Mouse (Mus musculus): ENCODE measurements around the gene Foxf1. TPM values are rescaled to one million over a fixed set of nuclear protein-coding genes. Genes with fewer than 3 reads are reported as not detected.

The Foxf1 gene
- polyA plus RNA-seq, 1 experiment from 2014 or later: 0.93 TPM

GRCm38 (mm10) chr8:121072406-121073130 is 11.6 kb upstream of the Foxf1 start:
- Histone ChIP-seq H3K36me3 (ENCODE audit: control insufficient read depth, insufficient read depth, low read length) (no peaks in the 10 kb centered on the region), H3K4me3 (ENCODE audit: low read length) (no peak overlapping the region), H3K27ac (ENCODE audit: low read depth, low read length) (no peak overlapping the region), H3K4me1 (ENCODE audit: control insufficient read depth, insufficient read depth, low read length) (no peaks in the 10 kb centered on the region), H3K27me3 (ENCODE audit: control insufficient read depth, insufficient read depth, low read length) (peaks cover 96% of the 10 kb centered on the region), H3K9me3 (ENCODE audit: control insufficient read depth, low read length) (no peaks in the 10 kb centered on the region), H3K9ac (ENCODE audit: low read depth, low read length) (no peak overlapping the region), H3K4me2 (replicated peaks; ENCODE audit: low read depth, low read length) (no peak overlapping the region)
- no peak for ATAC-seq (ENCODE audit: low FRiP score, low TSS enrichment)
- WGBS: 11% methylated on average over 11 of the region's 11 CpGs

- Histone ChIP-seq H3K4me3 (ENCODE audit: low read length) (no peak overlapping the region), H3K4me2 (replicated peaks; ENCODE audit: low read depth, low read length) (no peak overlapping the region), H3K9ac (ENCODE audit: low read depth, low read length) (no peak overlapping the region), H3K27ac (ENCODE audit: low read depth, low read length) (no peak overlapping the region), H3K4me1 (ENCODE audit: control insufficient read depth, insufficient read depth, low read length) (no peaks in the 10 kb centered on the region), H3K36me3 (ENCODE audit: control insufficient read depth, insufficient read depth, low read length) (no peaks in the 10 kb centered on the region), H3K9me3 (ENCODE audit: control insufficient read depth, low read length) (no peaks in the 10 kb centered on the region), H3K27me3 (ENCODE audit: control insufficient read depth, insufficient read depth, low read length) (peaks cover 98% of the 10 kb centered on the region)
- no peak for ATAC-seq (ENCODE audit: low FRiP score, low TSS enrichment)
- WGBS: under 1% methylated on average over 48 of the region's 48 CpGs
Observed at GRCm38 (mm10) chr8:121073174-121074107, 10.7 kb upstream of the Foxf1 start.

GRCm38 (mm10) chr8:121074108-121074847 is 9.9 kb upstream of the Foxf1 start:
- no peak for ATAC-seq (ENCODE audit: low FRiP score, low TSS enrichment)
- no peaks in the 10 kb centered on the region for H3K4me1 ChIP-seq (ENCODE audit: control insufficient read depth, insufficient read depth, low read length)
- H3K9me3 ChIP-seq (ENCODE audit: control insufficient read depth, low read length): no peaks in the 10 kb centered on the region
- H3K4me2 ChIP-seq (replicated peaks; ENCODE audit: low read depth, low read length): no peak overlapping the region
- peaks cover 98% of the 10 kb centered on the region for H3K27me3 ChIP-seq (ENCODE audit: control insufficient read depth, insufficient read depth, low read length)
- H3K4me3 ChIP-seq (ENCODE audit: low read length): no peak overlapping the region
- H3K9ac ChIP-seq (ENCODE audit: low read depth, low read length): no peak overlapping the region
- under 1% methylated on average over 15 of the region's 15 CpGs for WGBS
- H3K27ac ChIP-seq (ENCODE audit: low read depth, low read length): no peak overlapping the region
- H3K36me3 ChIP-seq (ENCODE audit: control insufficient read depth, insufficient read depth, low read length): no peaks in the 10 kb centered on the region

GRCm38 (mm10) chr8:121074848-121075145 is 9.4 kb upstream of the Foxf1 start:
- no peak overlapping the region for H3K4me3 ChIP-seq (ENCODE audit: low read length)
- H3K27me3 ChIP-seq (ENCODE audit: control insufficient read depth, insufficient read depth, low read length): peaks cover 98% of the 10 kb centered on the region
- H3K36me3 ChIP-seq (ENCODE audit: control insufficient read depth, insufficient read depth, low read length): no peaks in the 10 kb centered on the region
- no peak for ATAC-seq (ENCODE audit: low FRiP score, low TSS enrichment)
- H3K4me2 ChIP-seq (replicated peaks; ENCODE audit: low read depth, low read length): no peak overlapping the region
- WGBS: 0% methylated on average over 10 of the region's 10 CpGs
- no peak overlapping the region for H3K27ac ChIP-seq (ENCODE audit: low read depth, low read length)
- no peak overlapping the region for H3K9ac ChIP-seq (ENCODE audit: low read depth, low read length)
- no peaks in the 10 kb centered on the region for H3K9me3 ChIP-seq (ENCODE audit: control insufficient read depth, low read length)
- H3K4me1 ChIP-seq (ENCODE audit: control insufficient read depth, insufficient read depth, low read length): no peaks in the 10 kb centered on the region

- H3K27me3 ChIP-seq (ENCODE audit: control insufficient read depth, insufficient read depth, low read length): peaks cover 98% of the 10 kb centered on the region
- 2% methylated on average over 13 of the region's 13 CpGs for WGBS
Observed at GRCm38 (mm10) chr8:121075936-121076335, 8.2 kb upstream of the Foxf1 start.

GRCm38 (mm10) chr8:121076555-121076954 is 7.6 kb upstream of the Foxf1 start:
- peaks cover 98% of the 10 kb centered on the region for H3K27me3 ChIP-seq (ENCODE audit: control insufficient read depth, insufficient read depth, low read length)
- H3K4me3 ChIP-seq (ENCODE audit: low read length): no peak overlapping the region
- H3K27ac ChIP-seq (ENCODE audit: low read depth, low read length): no peak overlapping the region
- H3K4me1 ChIP-seq (ENCODE audit: control insufficient read depth, insufficient read depth, low read length): no peaks in the 10 kb centered on the region
- H3K9me3 ChIP-seq (ENCODE audit: control insufficient read depth, low read length): no peaks in the 10 kb centered on the region
- no peaks in the 10 kb centered on the region for H3K36me3 ChIP-seq (ENCODE audit: control insufficient read depth, insufficient read depth, low read length)
- WGBS: 3% methylated on average over 7 of the region's 7 CpGs
- H3K4me2 ChIP-seq (replicated peaks; ENCODE audit: low read depth, low read length): no peak overlapping the region
- ATAC-seq (ENCODE audit: low FRiP score, low TSS enrichment): no peak
- H3K9ac ChIP-seq (ENCODE audit: low read depth, low read length): no peak overlapping the region

More at GRCm38 (mm10) chr8:121075936-121076335, 8.2 kb upstream of the Foxf1 start:
- no peak for ATAC-seq (ENCODE audit: low FRiP score, low TSS enrichment)
- no peaks in the 10 kb centered on the region for H3K4me1 ChIP-seq (ENCODE audit: control insufficient read depth, insufficient read depth, low read length)
- H3K9ac ChIP-seq (ENCODE audit: low read depth, low read length): no peak overlapping the region
- H3K36me3 ChIP-seq (ENCODE audit: control insufficient read depth, insufficient read depth, low read length): no peaks in the 10 kb centered on the region
- no peak overlapping the region for H3K4me3 ChIP-seq (ENCODE audit: low read length)
- H3K4me2 ChIP-seq (replicated peaks; ENCODE audit: low read depth, low read length): no peak overlapping the region
- H3K9me3 ChIP-seq (ENCODE audit: control insufficient read depth, low read length): no peaks in the 10 kb centered on the region
- no peak overlapping the region for H3K27ac ChIP-seq (ENCODE audit: low read depth, low read length)

- no peak for ATAC-seq (ENCODE audit: low FRiP score, low TSS enrichment)
- peaks cover 97% of the 10 kb centered on the region for H3K27me3 ChIP-seq (ENCODE audit: control insufficient read depth, insufficient read depth, low read length)
- WGBS: 2% methylated on average over 14 of the region's 14 CpGs
- H3K4me1 ChIP-seq (ENCODE audit: control insufficient read depth, insufficient read depth, low read length): peaks cover 6% of the 10 kb centered on the region; the same call in 1 of the 2 replicates
- no peaks in the 10 kb centered on the region for H3K9me3 ChIP-seq (ENCODE audit: control insufficient read depth, low read length)
- no peaks in the 10 kb centered on the region for H3K36me3 ChIP-seq (ENCODE audit: control insufficient read depth, insufficient read depth, low read length)
- H3K4me2 ChIP-seq (replicated peaks; ENCODE audit: low read depth, low read length): no peak overlapping the region
- no peak overlapping the region for H3K27ac ChIP-seq (ENCODE audit: low read depth, low read length)
- no peak overlapping the region for H3K9ac ChIP-seq (ENCODE audit: low read depth, low read length)
- H3K4me3 ChIP-seq (ENCODE audit: low read length): no peak overlapping the region
Observed at GRCm38 (mm10) chr8:121078721-121079120, 5.5 kb upstream of the Foxf1 start.

- ATAC-seq (ENCODE audit: low FRiP score, low TSS enrichment): no peak
- no peak overlapping the region for H3K4me3 ChIP-seq (ENCODE audit: low read length)
- no peak overlapping the region for H3K27ac ChIP-seq (ENCODE audit: low read depth, low read length)
- H3K4me2 ChIP-seq (replicated peaks; ENCODE audit: low read depth, low read length): no peak overlapping the region
- peaks cover 97% of the 10 kb centered on the region for H3K27me3 ChIP-seq (ENCODE audit: control insufficient read depth, insufficient read depth, low read length)
- no peaks in the 10 kb centered on the region for H3K36me3 ChIP-seq (ENCODE audit: control insufficient read depth, insufficient read depth, low read length)
- no peak overlapping the region for H3K9ac ChIP-seq (ENCODE audit: low read depth, low read length)
- H3K4me1 ChIP-seq (ENCODE audit: control insufficient read depth, insufficient read depth, low read length): peaks cover 10% of the 10 kb centered on the region
- 2% methylated on average over 7 of the region's 7 CpGs for WGBS
- H3K9me3 ChIP-seq (ENCODE audit: control insufficient read depth, low read length): no peaks in the 10 kb centered on the region
Observed at GRCm38 (mm10) chr8:121079201-121079600, 5.0 kb upstream of the Foxf1 start.
